Mouse (Mus musculus) liver, adult 2 months (tissue): ENCODE data around the gene F2rl1.

ENCODE experiments used
- CTCF ChIP-seq: fragments of 200-500 bp; IDR thresholded peaks from 2 replicates; pipeline ENCODE4 v1.5.1; 2011; ENCODE audit warnings: low read depth, low read length, control low read depth
- POLR2A ChIP-seq: fragments of 200-500 bp; IDR thresholded peaks from 2 replicates; pipeline ENCODE4 v1.6.1; 2011; ENCODE audit warnings: low read length, control low read depth; ENCODE audit not compliant: insufficient read depth; ENCODE audit errors: extremely low read depth

GRCm38 (mm10) chr13:95533640-95534039 lies 8.6 kb upstream of the F2rl1 start:
- no peak for TF ChIP-seq POLR2A
- no peak for TF ChIP-seq CTCF
